Comparison of ENCODE assay signal across 17 mouse cellular contexts in genomic region chr6:136655786-136656185, GRCm38 (mm10). TPM values are rescaled to one million over a fixed set of nuclear protein-coding genes. Genes with fewer than 3 reads are reported as not detected.
DNase-seq lines count a peak whose midpoint lies in the region; ATAC-seq and TF ChIP-seq lines count a peak whose summit lies in the region.
"Had no signal": no experiment of that assay in that cellular context is flagged by ENCODE, and none has a peak within 500 bp of the region (broad histone marks: within the 10 kb centered on the region; RNA-seq: fewer than 3 reads in every experiment).

No protein-coding gene starts in this region.

- H3K9ac ChIP-seq in kidney, embryonic 16.5 days (replicated peaks; ENCODE audit: low read length): no peak overlapping the region
- H3K9ac ChIP-seq in ES-Bruce4 (ENCODE audit: low read depth, poor library complexity, severe bottlenecking): peak overlapping the region; percentile 34; the same call in 1 of the 2 replicates
- H3K9ac ChIP-seq in intestine, postnatal 0 days (ENCODE audit: low read depth, low read length): no peak overlapping the region
- H3K9ac ChIP-seq in hindbrain, embryonic 16.5 days (ENCODE audit: low read depth, low read length): no peak overlapping the region
- H3K9ac ChIP-seq: midbrain, embryonic 15.5 days had no signal

- no peak for TF ChIP-seq CTCF in ES-Bruce4 (IDR thresholded peaks at IDR 0.05; ENCODE audit: low read depth, low read length)
- TF ChIP-seq CTCF in intestine, postnatal 0 days (IDR thresholded peaks at IDR 0.05; ENCODE audit: low read depth): no peak

- no peaks in the 10 kb centered on the region for H3K9me3 ChIP-seq in heart, embryonic 10.5 days
- H3K9me3 ChIP-seq in kidney, embryonic 16.5 days (ENCODE audit: low read length): no peaks in the 10 kb centered on the region
- no peaks in the 10 kb centered on the region for H3K9me3 ChIP-seq in ES-Bruce4 (replicated peaks; ENCODE audit: control insufficient read depth, insufficient read depth, low read length, poor library complexity, severe bottlenecking)
- no peaks in the 10 kb centered on the region for H3K9me3 ChIP-seq in intestine, postnatal 0 days (ENCODE audit: control insufficient read depth)
- no peaks in the 10 kb centered on the region for H3K9me3 ChIP-seq in hindbrain, embryonic 16.5 days (ENCODE audit: control insufficient read depth, low read length)
- H3K9me3 ChIP-seq: midbrain, embryonic 15.5 days had no signal

- intact Hi-C loops in heart, postnatal 14 days (cut with DNase I): no loop called here

- H3K4me1 ChIP-seq in heart, embryonic 10.5 days: peaks cover 7% of the 10 kb centered on the region; the same call in 1 of the 2 replicates
- H3K4me1 ChIP-seq in kidney, embryonic 16.5 days (ENCODE audit: insufficient read depth, low read length): no peaks in the 10 kb centered on the region
- H3K4me1 ChIP-seq in ES-Bruce4 (ENCODE audit: control insufficient read depth, insufficient read depth, low read length): no peaks in the 10 kb centered on the region
- H3K4me1 ChIP-seq in intestine, postnatal 0 days (replicated peaks; ENCODE audit: control insufficient read depth, insufficient read depth, low read length): no peaks in the 10 kb centered on the region; the same call in 1 of the 2 replicates
- H3K4me1 ChIP-seq in hindbrain, embryonic 16.5 days (ENCODE audit: control insufficient read depth, insufficient read depth, low read depth, low read length): no peaks in the 10 kb centered on the region
- H3K4me1 ChIP-seq: midbrain, embryonic 15.5 days had no signal

- no peak for TF ChIP-seq POLR2A in ES-Bruce4 (IDR thresholded peaks at IDR 0.05; ENCODE audit: insufficient read depth, low read length)

- H3K4me2 ChIP-seq in kidney, embryonic 16.5 days (replicated peaks; ENCODE audit: low read depth, low read length): peak overlapping the region; percentile 21
- H3K4me2 ChIP-seq in intestine, postnatal 0 days (replicated peaks; ENCODE audit: low read depth): peak overlapping the region; percentile 4; the same call in 1 of the 2 replicates
- H3K4me2 ChIP-seq in hindbrain, embryonic 16.5 days (ENCODE audit: low read length): no peak overlapping the region
- H3K4me2 ChIP-seq: midbrain, embryonic 15.5 days had no signal

- TF ChIP-seq EP300 in ES-Bruce4 (IDR thresholded peaks at IDR 0.05; ENCODE audit: insufficient read depth, low read depth, low read length): no peak

- H3K4me3 ChIP-seq in heart, embryonic 10.5 days: 0 out of 2 replicates have a peak overlapping the region, but pooled peaks have one; percentile 28
- no peak overlapping the region for H3K4me3 ChIP-seq in kidney, embryonic 16.5 days (ENCODE audit: low read length)
- H3K4me3 ChIP-seq in ES-Bruce4 (ENCODE audit: low read depth, low read length): no peak overlapping the region
- no peak overlapping the region for H3K4me3 ChIP-seq in intestine, postnatal 0 days (ENCODE audit: low read depth, low read length)
- H3K4me3 ChIP-seq in hindbrain, embryonic 16.5 days (ENCODE audit: low read length): no peak overlapping the region
- H3K4me3 ChIP-seq: midbrain, embryonic 15.5 days had no signal

- peaks cover 15% of the 10 kb centered on the region for H3K27me3 ChIP-seq in heart, embryonic 10.5 days (ENCODE audit: insufficient read depth, poor library complexity, severe bottlenecking)
- H3K27me3 ChIP-seq in kidney, embryonic 16.5 days (ENCODE audit: insufficient read depth, low read length): peaks cover 8% of the 10 kb centered on the region; the same call in 1 of the 2 replicates
- no peaks in the 10 kb centered on the region for H3K27me3 ChIP-seq in ES-Bruce4 (ENCODE audit: control insufficient read depth, insufficient read depth, low read length, poor library complexity, severe bottlenecking)
- no peaks in the 10 kb centered on the region for H3K27me3 ChIP-seq in intestine, postnatal 0 days (replicated peaks; ENCODE audit: control insufficient read depth, insufficient read depth, low read length)
- H3K27me3 ChIP-seq in hindbrain, embryonic 16.5 days (replicated peaks; ENCODE audit: control insufficient read depth, insufficient read depth, low read length): peaks cover 4% of the 10 kb centered on the region
- H3K27me3 ChIP-seq: Patski had no signal

- no peak; the same call in 1 of the 2 replicates for ATAC-seq in kidney, embryonic 16.5 days (ENCODE audit: low FRiP score, low TSS enrichment)
- ATAC-seq in intestine, postnatal 0 days: no peak
- no peak for ATAC-seq in hindbrain, embryonic 16.5 days
- ATAC-seq: forebrain, embryonic 14.5 days; midbrain, embryonic 15.5 days; Patski had no signal

- WGBS in heart, embryonic 10.5 days: 58% methylated on average over 11 of the region's 11 CpGs
- WGBS in kidney, embryonic 16.5 days: 65% methylated on average over 11 of the region's 11 CpGs
- 66% methylated on average over 11 of the region's 11 CpGs for WGBS in intestine, postnatal 0 days
- 73% methylated on average over 11 of the region's 11 CpGs for WGBS in hindbrain, embryonic 16.5 days

- no peak overlapping the region for H3K27ac ChIP-seq in heart, embryonic 10.5 days
- no peak overlapping the region for H3K27ac ChIP-seq in kidney, embryonic 16.5 days (ENCODE audit: low read length)
- H3K27ac ChIP-seq in ES-Bruce4 (ENCODE audit: insufficient read depth, low read length): no peak overlapping the region
- H3K27ac ChIP-seq in intestine, postnatal 0 days (ENCODE audit: low read depth, low read length): no peak overlapping the region
- no peak overlapping the region for H3K27ac ChIP-seq in hindbrain, embryonic 16.5 days (ENCODE audit: low read depth, low read length)
- H3K27ac ChIP-seq: macrophage; midbrain, embryonic 15.5 days had no signal

- DNase-seq in heart, embryonic 10.5 days (ENCODE audit: low spot score): no peak
- DNase-seq in heart, postnatal 14 days: no peak
- DNase-seq in kidney, postnatal 10 days: no peak
- no peak for DNase-seq in thymus, postnatal 14 days
- DNase-seq: cerebellum, postnatal 36 days; gastrocnemius, postnatal 10 days; layer of hippocampus, adult 9-11 months; right cerebral cortex, postnatal 4 days had no signal

- no peaks in the 10 kb centered on the region for H3K36me3 ChIP-seq in heart, embryonic 10.5 days
- no peaks in the 10 kb centered on the region for H3K36me3 ChIP-seq in kidney, embryonic 16.5 days (ENCODE audit: insufficient read depth, low read length)
- H3K36me3 ChIP-seq in ES-Bruce4 (ENCODE audit: control insufficient read depth, insufficient read depth, low read length, poor library complexity, severe bottlenecking): no peaks in the 10 kb centered on the region
- H3K36me3 ChIP-seq in intestine, postnatal 0 days (ENCODE audit: control insufficient read depth, insufficient read depth): no peaks in the 10 kb centered on the region; the same call in 1 of the 2 replicates
- no peaks in the 10 kb centered on the region for H3K36me3 ChIP-seq in hindbrain, embryonic 16.5 days (ENCODE audit: control insufficient read depth, insufficient read depth, low read length)
- H3K36me3 ChIP-seq: midbrain, embryonic 15.5 days had no signal

RNA-seq across cellular contexts. Expression of gene Plbd1, which starts 5.9 kb away (rescaled TPM):
- polyA plus RNA-seq in heart, embryonic 10.5 days (2016; fragmentation: Nextera tagmentation; extraction: Ambion mirVana): 3.1 and 6.0 TPM in 2 replicates
- total RNA-seq in heart, postnatal 14 days (2021): 10 to 100 TPM; 30.5 to 34.4 TPM
- 5.3 and 5.7 TPM in 2 replicates for polyA plus RNA-seq in kidney, embryonic 16.5 days (2015; fragmentation: Nextera tagmentation; extraction: Ambion mirVana)
- 1.2 and 1.9 TPM in 2 replicates for polyA plus RNA-seq in ES-Bruce4 (2011; ENCODE audit: insufficient read depth, insufficient read length, low read depth, missing spikeins)
- 108 and 116 TPM in 2 replicates for polyA plus RNA-seq in intestine, postnatal 0 days (2015; fragmentation: Nextera tagmentation; extraction: Ambion mirVana)
- polyA plus RNA-seq in hindbrain, embryonic 16.5 days (2015; fragmentation: Nextera tagmentation; extraction: Ambion mirVana): 1.9 and 2.0 TPM in 2 replicates
- total RNA-seq: left cerebral cortex, postnatal 36 days had no signal
- polyA plus RNA-seq: Patski had no signal

Comparison
In these comparisons a context has a peak if more than half of its experiments do, and no peak if none do; other contexts are left out.
1. RNA of gene Plbd1, which starts 5.9 kb away (polyA plus RNA-seq): 108 to 116 TPM in intestine, postnatal 0 days; 5.3 to 5.7 TPM in kidney, embryonic 16.5 days, 3.1 to 6.0 TPM in heart, embryonic 10.5 days, 1.9 to 2.0 TPM in hindbrain, embryonic 16.5 days and 1.2 to 1.9 TPM in ES-Bruce4; every median in the first group is over 10 times any median in the second.